Mouse (Mus musculus): Measurements from ENCODE around the gene Klk1.

Gene Klk1

DNA sequence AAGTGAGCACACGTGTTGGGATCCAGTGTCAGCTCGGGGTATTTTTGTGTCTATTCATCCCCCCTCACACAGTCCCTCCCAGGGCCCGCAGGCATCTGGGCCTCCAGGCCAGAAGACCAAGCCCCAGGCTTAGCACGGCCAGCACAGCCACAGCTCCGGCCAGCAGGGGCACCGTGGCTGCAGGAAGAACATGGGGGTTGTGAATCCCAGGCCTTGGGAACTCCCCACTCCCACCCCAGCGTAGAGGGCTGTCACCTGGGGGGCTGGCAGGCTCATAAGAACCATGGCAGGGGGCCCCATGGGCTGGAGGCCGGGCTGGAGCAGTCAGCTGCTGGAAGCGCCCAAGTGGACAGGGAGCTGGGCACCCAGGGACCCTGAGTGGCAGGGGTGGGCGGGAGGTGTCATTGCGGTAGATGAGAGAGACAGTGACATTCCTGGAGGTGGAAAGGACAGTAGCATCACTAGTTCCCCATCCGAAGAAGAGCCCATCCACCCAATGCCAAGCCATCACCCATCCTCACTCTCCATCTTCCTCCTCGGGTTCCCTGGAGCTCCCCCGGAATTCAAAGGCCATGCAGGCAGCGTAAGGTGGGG is 28.0 kb downstream of the Klk1 start:
- DNase-seq (ENCODE audit: low spot score in 2 of 2): no peak

GRCm38 (mm10) chr7:44254930-44255329 is 29.8 kb downstream of the Klk1 start:
- no peak for DNase-seq (ENCODE audit: low spot score in 2 of 2)

GRCm38 (mm10) chr7:44257278-44257677 is 32.1 kb downstream of the Klk1 start, which contains the start of gene Acp4:
Gene Acp4, minus strand, starts transcription at chr7:44257378.
- DNase-seq (ENCODE audit: low spot score in 2 of 2): no peak

DNA sequence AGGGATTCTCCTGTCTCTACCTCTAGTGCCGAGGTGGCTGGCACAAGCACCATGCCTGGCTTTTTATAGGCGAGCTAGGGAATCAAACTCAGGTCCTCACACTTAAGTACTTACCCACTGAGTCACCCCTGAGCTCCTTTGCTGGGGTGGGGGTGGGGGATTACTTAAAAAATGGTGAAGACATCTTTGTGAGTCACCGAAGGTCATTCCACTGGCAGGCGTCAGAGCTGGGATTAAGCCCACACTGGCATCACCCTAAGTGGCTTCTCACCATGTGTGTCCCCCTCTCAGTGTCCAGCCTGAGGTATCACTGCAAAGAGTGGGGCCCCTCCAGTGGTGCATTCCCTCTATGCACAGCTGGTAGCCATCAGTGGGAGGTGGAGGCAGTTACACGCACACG is 35.2 kb downstream of the Klk1 start:
- no peak for DNase-seq (ENCODE audit: low spot score in 2 of 2)

- no peak for DNase-seq (ENCODE audit: low spot score in 2 of 2)
These were observed 36.0 kb downstream of the Klk1 start, which contains the start of gene Gm15517 for GRCm38 (mm10) chr7:44261147-44261546. Gene Gm15517, plus strand, starts transcription at chr7:44261447.

GRCm38 (mm10) chr7:44262791-44263643 is 37.9 kb downstream of the Klk1 start:
- DNase-seq (ENCODE audit: low spot score in 2 of 2): peak; percentile 89 to 97

DNA sequence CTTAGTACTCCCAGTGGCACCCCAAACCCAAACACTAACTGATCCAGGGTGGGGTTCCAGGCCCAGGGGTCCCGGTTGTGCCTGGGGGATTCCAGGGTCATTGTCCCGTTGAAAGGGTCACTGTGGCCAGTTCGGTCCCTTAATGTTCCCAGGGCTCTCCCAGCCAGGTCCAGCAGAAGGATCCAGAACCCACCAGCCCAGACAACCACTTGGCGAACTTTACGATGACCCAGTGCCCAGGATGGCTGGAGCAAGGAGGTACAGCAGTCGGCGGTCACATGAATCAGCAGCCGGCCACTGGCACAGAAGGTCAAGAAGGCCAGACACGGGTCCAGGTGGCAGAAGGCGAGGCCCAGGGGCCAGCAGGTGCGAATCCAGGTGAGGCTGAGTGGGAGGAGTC is 43.0 kb downstream of the Klk1 start:
- no peak for DNase-seq (ENCODE audit: low spot score in 2 of 2)

GRCm38 (mm10) chr7:44269397-44269796 is 44.2 kb downstream of the Klk1 start:
- no peak for DNase-seq (ENCODE audit: low spot score in 2 of 2)

DNA sequence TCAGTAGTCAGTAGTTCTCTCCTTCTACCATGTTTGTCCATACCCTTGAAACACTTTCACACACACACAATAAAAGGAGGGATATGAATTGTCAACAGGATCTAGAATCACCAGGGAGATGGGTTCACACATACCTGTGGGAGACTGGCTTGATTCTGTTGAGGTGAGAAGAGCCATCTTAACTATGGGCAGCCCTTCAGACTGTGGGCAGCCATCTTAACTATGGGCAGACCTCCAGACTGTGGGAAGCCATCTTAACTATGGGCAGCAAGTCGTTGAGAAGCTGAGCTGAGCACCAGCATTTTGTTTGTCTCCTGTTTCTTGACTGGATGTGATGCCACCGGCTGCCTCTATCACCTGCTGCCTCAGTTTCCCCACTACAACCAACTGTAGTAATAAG is 46.1 kb downstream of the Klk1 start:
- no peak for DNase-seq (ENCODE audit: low spot score in 2 of 2)

GRCm38 (mm10) chr7:44272546-44272945 is 47.4 kb downstream of the Klk1 start:
- no peak for DNase-seq (ENCODE audit: low spot score in 2 of 2)

- DNase-seq (ENCODE audit: low spot score in 2 of 2): no peak
These were observed 48.3 kb downstream of the Klk1 start for GRCm38 (mm10) chr7:44273446-44273845.

DNA sequence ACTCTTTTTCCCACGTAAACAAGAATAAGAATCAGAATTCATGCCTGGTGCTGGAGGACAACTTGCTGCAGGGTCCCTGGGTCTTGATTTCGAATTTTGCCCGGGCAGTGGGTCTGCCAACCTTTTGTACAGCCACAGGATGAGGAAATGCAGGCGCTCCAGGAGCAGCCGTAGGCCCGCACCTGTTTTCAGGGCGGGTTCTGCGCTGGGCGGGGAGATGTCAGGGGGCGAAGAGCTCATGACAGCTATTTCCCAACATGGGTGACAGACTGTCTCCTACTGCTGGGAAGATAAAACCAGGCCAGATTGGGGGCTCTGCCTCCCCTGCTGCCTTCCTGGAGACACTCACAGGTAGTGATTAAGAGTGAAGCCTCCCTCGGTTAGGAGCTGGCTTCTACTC is 48.9 kb downstream of the Klk1 start:
- no peak for DNase-seq (ENCODE audit: low spot score in 2 of 2)

GRCm38 (mm10) chr7:44275546-44275945 is 50.4 kb downstream of the Klk1 start:
- no peak for DNase-seq (ENCODE audit: low spot score in 2 of 2)

DNA sequence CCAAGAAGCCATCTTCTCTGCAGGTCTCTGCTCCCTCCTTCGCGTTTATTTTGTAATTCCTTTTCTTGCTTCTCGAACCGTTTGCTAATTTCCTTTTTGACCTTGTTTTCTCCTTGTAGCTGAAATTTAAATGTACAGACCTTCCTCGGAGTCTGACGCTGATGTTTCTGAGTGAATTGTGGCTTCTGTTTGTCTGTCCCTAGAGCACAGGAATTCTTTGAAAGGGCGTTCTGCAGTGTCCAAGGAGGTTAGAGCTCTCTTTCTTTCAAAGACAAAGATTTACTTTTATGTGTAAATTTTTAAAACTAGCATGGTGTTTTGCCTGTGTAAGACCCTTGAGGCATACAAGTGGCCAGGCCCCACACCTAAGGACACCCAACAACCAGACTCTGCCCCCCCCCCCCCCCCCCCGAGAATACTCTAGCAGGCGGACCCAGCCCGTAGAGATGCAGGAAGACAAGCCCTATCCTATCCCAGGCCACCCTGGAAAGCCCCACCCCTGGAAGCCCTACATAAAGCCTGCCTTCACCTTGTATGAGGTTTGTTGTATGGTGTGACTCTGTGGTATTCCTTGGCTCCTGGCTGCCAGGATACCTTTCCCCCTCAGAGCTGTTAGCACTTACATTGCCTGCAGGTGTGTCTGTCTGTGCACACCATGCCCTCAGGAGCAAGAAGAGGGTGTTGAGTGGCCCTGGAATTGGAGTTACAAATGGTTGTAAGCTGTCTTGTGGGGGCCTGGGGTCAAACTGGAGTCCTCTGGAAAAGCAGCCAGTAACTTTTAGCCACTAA is 51.5 kb downstream of the Klk1 start:
- no peak for DNase-seq (ENCODE audit: low spot score in 2 of 2)

- DNase-seq (ENCODE audit: low spot score in 2 of 2): peak in 1 of 2 experiments; percentile 43
These were observed 52.1 kb downstream of the Klk1 start for GRCm38 (mm10) chr7:44277250-44277622.

Measured in frontal cortex, postnatal 14 days (tissue).